Mouse (Mus musculus) thymus, adult 2 months (tissue): ENCODE measurements around the gene Spaca9. TPM values are rescaled to one million over a fixed set of nuclear protein-coding genes. Genes with fewer than 3 reads are reported as not detected.

Experiments used
- DNase-seq: peaks from one replicate; pipeline ENCODE4 v3.0.0; 2021
- H3K27ac ChIP-seq: fragments of 200-500 bp; 2 replicates; pipeline ENCODE4 v1.5.1; 2012; ENCODE audit warnings: low read length, control low read depth; ENCODE audit not compliant: control insufficient read depth, insufficient read depth
- H3K27me3 ChIP-seq: fragments of 200-500 bp; 2 replicates; pipeline ENCODE4 v1.6.1; 2012; ENCODE audit warnings: mild to moderate bottlenecking, low read length, moderate library complexity, mixed read lengths; ENCODE audit not compliant: control insufficient read depth, insufficient read depth
- H3K36me3 ChIP-seq: fragments of 200-500 bp; 2 replicates; pipeline ENCODE4 v1.6.1; 2012; ENCODE audit warnings: mild to moderate bottlenecking, low read length, moderate library complexity; ENCODE audit not compliant: control insufficient read depth, insufficient read depth
- H3K4me1 ChIP-seq: fragments of 200-500 bp; replicated peaks from 2 replicates; pipeline ENCODE4 v1.6.1; 2012; ENCODE audit warnings: low read length; ENCODE audit not compliant: control insufficient read depth, insufficient read depth
- H3K4me3 ChIP-seq: fragments of 200-500 bp; 2 replicates; pipeline ENCODE4 v1.5.1; 2012; ENCODE audit warnings: mild to moderate bottlenecking, low read length, control low read depth, moderate library complexity; ENCODE audit not compliant: control insufficient read depth, insufficient read depth
- CTCF ChIP-seq: fragments of 200-500 bp; IDR thresholded peaks from 2 replicates; pipeline ENCODE4 v1.5.1; 2012; ENCODE audit warnings: mild to moderate bottlenecking, control low read depth, low read length, moderate library complexity, borderline replicate concordance; ENCODE audit not compliant: control insufficient read depth, poor library complexity, insufficient read depth; ENCODE audit errors: extremely low read depth
- POLR2A ChIP-seq: fragments of 200-500 bp; IDR thresholded peaks from 2 replicates; pipeline ENCODE4 v1.6.1; 2012; ENCODE audit warnings: mild to moderate bottlenecking, low read length, control low read depth, moderate library complexity; ENCODE audit not compliant: control insufficient read depth, poor library complexity, insufficient read depth; ENCODE audit errors: extremely low read depth
- WGBS: fragments of 180-500 bp; shearing (Covaris S2); methylation state at CpG from one replicate; pipeline ENCODE4 v1.1.7; 2018; 5-methylcytosine and 5-hydroxymethylcytosine counted together
- polyA plus RNA-seq: library from polyadenylated mRNA; depleted of rRNA; stranded (reverse); fragments of >200 nt; gene quantifications from 2 replicates; pipeline ENCODE4 v1.2.3, GENCODE M21; 2012

Spaca9 gene
- polyA plus RNA-seq, 1 experiment: 2.5 TPM

DNA sequence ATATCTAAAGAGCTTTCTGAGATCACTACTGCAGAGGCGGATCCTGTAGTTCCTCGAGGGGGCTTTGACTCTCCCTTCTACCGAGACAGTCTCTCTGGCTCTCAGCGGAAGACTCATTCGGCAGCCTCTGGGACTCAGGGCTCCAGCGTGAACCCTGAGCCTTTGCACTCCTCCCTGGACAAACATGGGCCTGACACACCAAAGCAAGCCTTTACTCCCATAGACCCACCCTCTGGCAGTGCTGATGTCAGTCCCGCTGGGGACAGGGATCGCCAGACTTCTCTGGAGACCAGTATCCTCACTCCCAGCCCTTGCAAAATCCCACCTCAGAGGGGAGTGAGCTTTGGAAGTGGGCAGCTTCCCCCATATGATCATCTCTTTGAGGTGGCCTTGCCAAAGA lies 23.5 kb downstream of the Spaca9 start:
- TF ChIP-seq POLR2A (no peak), CTCF (no peak)

DNA sequence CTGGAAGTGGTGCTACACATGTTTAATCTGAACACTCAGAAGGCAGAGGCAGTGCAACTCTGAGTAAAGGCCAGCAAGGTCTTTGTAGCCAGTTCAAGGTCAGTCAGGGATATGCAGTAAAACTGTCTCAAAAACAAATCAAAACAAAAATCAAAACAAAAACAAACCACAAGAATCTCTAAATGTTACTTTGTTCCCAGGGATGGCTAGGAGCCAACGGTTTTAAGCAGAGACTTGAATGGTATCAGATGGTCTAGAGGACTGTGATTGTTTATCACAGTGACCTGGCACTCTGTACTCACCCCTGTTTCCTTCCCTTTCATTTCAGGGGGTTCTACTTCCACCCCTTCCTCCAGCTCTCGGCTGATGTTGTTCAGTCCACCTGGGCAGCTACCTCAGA lies 28.1 kb downstream of the Spaca9 start:
- no peaks in the 10 kb centered on the region for H3K27me3 ChIP-seq
- TF ChIP-seq POLR2A: no peak
- no peak for TF ChIP-seq CTCF
- H3K4me1 ChIP-seq: no peaks in the 10 kb centered on the region
- no peak for DNase-seq
- peaks cover 37% of the 10 kb centered on the region for H3K36me3 ChIP-seq
- WGBS: 81% methylated on average over 2 of the region's 2 CpGs
- no peak overlapping the region for H3K27ac ChIP-seq
- H3K4me3 ChIP-seq: no peak overlapping the region

More for the DNA sequence above, 23.5 kb downstream of the Spaca9 start:
- no peak overlapping the region for H3K27ac ChIP-seq
- H3K4me1 ChIP-seq: no peaks in the 10 kb centered on the region
- H3K27me3 ChIP-seq: no peaks in the 10 kb centered on the region
- 98% methylated on average over 8 of the region's 8 CpGs for WGBS
- peaks cover 40% of the 10 kb centered on the region for H3K36me3 ChIP-seq
- H3K4me3 ChIP-seq: no peak overlapping the region
- DNase-seq: no peak

DNA sequence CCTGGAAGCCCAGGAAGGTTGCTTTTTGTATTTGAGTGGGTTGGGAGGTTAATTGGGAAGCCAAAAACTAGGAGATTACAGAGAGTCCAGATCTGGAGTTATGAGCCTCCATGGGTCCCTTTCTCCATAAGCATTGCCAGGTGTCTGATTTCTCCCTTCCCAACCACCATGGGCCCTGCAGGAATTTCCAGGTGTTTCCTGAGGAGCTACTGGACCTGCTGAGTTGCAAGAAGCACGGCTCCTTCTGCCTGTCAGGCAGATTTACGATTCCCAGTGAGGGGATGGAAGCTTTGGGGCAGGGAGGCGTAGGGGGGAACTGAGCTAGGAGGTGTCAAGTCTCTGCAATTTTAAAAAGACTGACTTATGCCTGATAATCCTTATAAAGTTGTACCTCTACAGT lies 33.7 kb downstream of the Spaca9 start:
- H3K4me3 ChIP-seq: no peak overlapping the region
- TF ChIP-seq POLR2A (no peak), CTCF (no peak)
- no peak for DNase-seq
- H3K36me3 ChIP-seq: peaks cover 32% of the 10 kb centered on the region
- H3K27ac ChIP-seq: no peak overlapping the region
- WGBS: 78% methylated on average over 3 of the region's 3 CpGs
- no peaks in the 10 kb centered on the region for H3K27me3 ChIP-seq
- no peaks in the 10 kb centered on the region for H3K4me1 ChIP-seq

DNA sequence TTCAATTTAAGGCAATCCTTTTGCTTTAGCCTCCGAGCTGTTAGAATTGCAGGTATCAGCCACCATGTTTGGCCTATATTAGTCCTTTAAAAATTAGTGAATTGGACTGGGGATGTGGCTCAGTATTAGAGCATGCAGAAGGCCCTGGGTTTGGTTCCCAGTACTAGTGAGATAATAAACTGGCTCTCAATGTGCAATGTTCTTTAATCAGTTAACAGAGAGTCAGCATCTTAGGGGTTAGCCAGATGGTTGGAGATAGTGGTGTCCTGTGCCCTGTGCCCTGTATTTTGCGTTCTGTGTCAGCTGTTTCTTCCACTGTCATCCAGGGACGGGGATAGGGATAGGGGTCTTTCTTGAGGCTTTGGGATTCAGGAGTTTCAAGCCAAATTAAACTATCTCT lies 36.6 kb downstream of the Spaca9 start:
- WGBS: 98% methylated on average over 3 of the region's 3 CpGs
- H3K4me1 ChIP-seq: no peaks in the 10 kb centered on the region
- no peak for DNase-seq
- peaks cover 24% of the 10 kb centered on the region for H3K36me3 ChIP-seq
- H3K27ac ChIP-seq: no peak overlapping the region
- no peak for TF ChIP-seq POLR2A
- no peak for TF ChIP-seq CTCF
- H3K4me3 ChIP-seq: no peak overlapping the region
- H3K27me3 ChIP-seq: no peaks in the 10 kb centered on the region

DNA sequence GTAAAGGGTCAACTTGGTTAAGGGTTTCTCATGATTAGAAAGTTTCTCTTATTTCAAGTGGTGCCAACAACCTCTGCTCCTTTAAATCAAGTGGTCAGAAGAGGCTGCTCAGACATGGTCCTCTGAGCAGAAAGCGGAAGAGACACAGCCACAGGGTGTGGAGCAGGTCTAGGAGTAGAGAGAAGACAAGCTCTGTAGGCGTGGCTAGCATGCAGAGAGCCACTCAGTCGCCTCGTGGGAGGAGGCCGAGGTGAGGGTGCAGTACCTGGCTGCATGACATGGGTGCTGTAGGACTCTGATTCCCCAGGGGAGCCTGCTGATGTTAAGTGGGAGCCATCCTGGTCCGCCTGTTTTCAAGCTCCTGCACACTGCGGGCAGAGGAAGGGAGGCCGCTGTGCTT lies 43.3 kb downstream of the Spaca9 start:
- no peak for TF ChIP-seq CTCF
- TF ChIP-seq POLR2A: no peak
- DNase-seq: no peak
- Histone ChIP-seq H3K4me1 (no peaks in the 10 kb centered on the region), H3K27me3 (no peaks in the 10 kb centered on the region), H3K27ac (no peak overlapping the region), H3K4me3 (no peak overlapping the region), H3K36me3 (peaks cover 3% of the 10 kb centered on the region)
- 96% methylated on average over 8 of the region's 8 CpGs for WGBS

DNA sequence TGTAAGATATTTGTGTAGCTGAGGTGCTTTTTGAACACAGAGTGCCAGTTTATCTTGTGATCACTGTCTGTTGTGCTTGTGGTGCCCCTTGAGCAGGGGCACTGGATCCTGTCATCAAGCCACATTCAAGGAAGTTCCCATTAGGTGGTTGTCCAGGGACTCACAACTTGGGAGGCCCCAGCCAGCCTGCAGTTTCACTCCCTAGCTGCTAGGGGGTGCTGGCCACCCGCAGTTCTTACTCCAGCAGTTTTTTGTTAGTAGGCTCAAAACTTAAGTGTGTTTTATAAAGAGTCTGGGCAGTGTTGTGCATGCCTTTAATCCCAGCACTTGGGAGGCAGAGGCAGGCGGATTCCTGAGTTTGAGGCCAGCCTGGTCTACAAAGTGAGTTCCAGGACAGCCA lies 45.2 kb downstream of the Spaca9 start:
- TF ChIP-seq POLR2A: no peak
- TF ChIP-seq CTCF: 0 out of 2 replicates have a peak, but pooled peaks have one; percentile 30
- 76% methylated on average over 2 of the region's 2 CpGs for WGBS
- DNase-seq: peak; percentile 40
- no peak overlapping the region for H3K27ac ChIP-seq
- no peaks in the 10 kb centered on the region; the same call in 1 of the 2 replicates for H3K36me3 ChIP-seq
- no peaks in the 10 kb centered on the region for H3K27me3 ChIP-seq
- H3K4me1 ChIP-seq: no peaks in the 10 kb centered on the region
- no peak overlapping the region for H3K4me3 ChIP-seq

DNA sequence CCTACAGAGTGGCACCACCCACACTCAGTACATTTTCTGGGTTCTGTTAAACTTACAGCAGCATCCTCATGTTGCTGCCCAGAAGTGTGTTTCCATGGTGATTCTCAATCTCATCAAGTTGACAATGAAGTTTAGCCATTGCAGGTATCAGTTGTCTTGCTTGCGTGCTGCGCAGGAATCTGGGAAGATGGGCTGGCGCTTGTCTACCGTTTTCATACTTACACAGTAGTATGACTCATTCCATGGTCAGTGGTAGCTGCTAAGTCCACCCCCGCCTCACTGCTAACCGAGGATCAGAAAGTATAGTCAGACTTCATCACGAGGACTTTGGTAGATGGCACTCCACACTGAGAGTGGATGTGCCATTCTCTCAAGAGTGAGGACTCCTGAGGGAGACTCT lies 46.2 kb downstream of the Spaca9 start:
- WGBS: 96% methylated on average over 7 of the region's 7 CpGs
- no peaks in the 10 kb centered on the region for H3K36me3 ChIP-seq

More for the DNA sequence above, 46.2 kb downstream of the Spaca9 start:
- DNase-seq: no peak
- Histone ChIP-seq H3K4me3 (no peak overlapping the region), H3K27ac (no peak overlapping the region), H3K27me3 (no peaks in the 10 kb centered on the region), H3K4me1 (no peaks in the 10 kb centered on the region)
- no peak for TF ChIP-seq CTCF
- no peak for TF ChIP-seq POLR2A
